Mouse (Mus musculus): ENCODE results near the gene Lrrc8b.

The Lrrc8b gene

GRCm38 (mm10) chr5:105418364-105418763, 2.8 kb downstream of the Lrrc8b start:
- intact Hi-C loops (cut with DNase I), result no loop called here

DNA sequence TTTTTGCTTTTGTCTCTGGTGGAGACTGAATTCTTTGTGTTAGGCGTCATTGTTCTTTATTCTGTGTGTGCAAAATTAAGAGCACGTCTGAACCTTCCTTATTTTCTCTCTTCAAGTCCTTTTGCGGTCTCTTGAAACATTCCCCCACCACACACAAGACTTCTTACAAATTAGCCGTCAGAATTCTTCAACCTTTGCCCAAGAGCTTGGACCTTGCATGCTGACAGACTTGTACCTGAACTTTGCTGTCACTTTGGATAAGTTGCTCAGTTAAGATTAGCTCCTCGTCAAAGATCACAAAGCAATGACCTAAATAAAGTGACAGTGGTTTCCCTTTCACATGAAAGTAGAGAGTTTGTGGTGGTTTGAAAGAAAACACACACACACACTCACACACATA, 3.3 kb downstream of the Lrrc8b start:
- intact Hi-C loops (cut with DNase I), result no loop called here

- intact Hi-C loops (cut with DNase I), result no loop called here
These were observed 10.0 kb downstream of the Lrrc8b start for GRCm38 (mm10) chr5:105425587-105425986.

DNA sequence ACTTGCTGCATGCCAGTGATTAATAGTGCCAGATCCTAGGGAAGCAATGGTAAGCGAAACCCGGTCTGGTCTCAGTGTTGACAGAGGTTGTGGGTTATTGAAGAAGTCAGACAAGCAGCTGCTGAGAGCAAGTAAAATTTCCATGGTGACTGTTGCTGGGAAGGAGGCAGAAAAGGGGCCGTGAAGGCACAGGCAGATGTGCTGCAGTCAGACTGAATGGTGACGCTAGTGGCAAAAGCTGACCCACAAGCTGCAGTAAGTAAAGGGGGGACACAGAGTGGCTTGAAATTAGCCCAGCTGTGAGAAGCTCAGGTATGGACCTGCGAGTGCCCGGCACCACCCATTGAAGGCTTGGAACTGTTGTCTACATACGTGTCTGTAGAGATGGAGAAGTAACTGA, 11.8 kb downstream of the Lrrc8b start:
- intact Hi-C loops (cut with DNase I), result no loop called here

- intact Hi-C loops (cut with DNase I), result no loop called here
These were observed 12.8 kb downstream of the Lrrc8b start for GRCm38 (mm10) chr5:105428265-105428974.

DNA sequence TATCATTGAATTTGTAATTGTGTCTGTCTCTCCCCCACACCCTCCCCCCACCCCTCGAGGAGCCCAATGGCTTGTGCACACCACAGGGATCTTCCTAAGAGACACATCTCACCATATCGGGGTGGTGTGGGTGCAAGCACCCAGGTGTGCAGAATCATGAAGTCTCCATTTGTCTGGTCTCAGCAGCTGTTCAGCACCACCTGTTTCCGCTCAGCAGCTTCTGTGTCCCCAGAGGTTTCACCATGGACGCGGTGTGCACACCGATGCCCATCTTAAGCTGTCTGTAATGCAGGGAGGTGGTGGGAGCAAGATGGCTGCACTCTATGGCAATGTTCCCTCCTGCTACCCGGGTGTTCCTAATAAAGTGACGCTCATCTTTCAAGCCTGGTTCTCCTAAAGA, 14.6 kb downstream of the Lrrc8b start:
- intact Hi-C loops (cut with DNase I), result no loop called here

GRCm38 (mm10) chr5:105439608-105440007, 24.0 kb downstream of the Lrrc8b start:
- intact Hi-C loops (cut with DNase I), result no loop called here

GRCm38 (mm10) chr5:105440992-105441535, 25.5 kb downstream of the Lrrc8b start:
- intact Hi-C loops (cut with DNase I), result no loop called here

DNA sequence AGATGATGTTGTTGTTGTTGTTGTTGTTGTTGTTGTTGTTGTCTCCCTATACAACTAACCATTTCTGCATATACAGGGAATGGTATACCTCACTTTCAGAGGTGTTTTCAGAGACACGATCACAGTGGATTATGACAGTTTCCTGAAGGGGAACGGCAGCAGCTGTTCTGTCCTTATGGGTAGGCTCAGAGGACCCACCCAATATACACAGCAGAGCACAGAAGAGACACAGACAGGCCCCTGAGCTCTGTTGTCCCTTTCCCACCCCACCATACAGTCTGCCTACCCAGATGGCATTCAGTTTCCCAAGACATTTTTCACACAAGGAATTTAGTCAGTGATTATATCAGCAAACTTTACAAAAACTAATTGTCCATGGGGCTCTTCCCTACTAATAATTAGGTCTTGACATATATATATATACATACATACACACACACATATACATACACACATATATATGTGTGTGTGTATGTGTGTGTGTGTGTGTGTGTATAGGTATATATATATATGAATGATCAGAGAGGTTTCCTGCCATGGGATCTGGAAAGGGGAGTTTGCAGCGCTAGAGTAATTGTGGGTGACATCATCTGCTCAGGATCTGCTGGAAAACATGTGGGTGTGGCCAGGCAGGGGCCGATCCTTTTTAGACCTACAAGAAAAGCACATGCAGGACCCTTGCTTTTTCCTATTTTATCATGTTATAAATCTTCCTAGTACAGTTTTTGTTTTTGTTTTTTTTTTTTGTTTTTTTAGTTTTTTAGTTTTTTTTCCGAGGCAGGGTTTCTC, 26.8 kb downstream of the Lrrc8b start:
- intact Hi-C loops (cut with DNase I), result no loop called here

- intact Hi-C loops (cut with DNase I), result no loop called here
These were observed 27.7 kb downstream of the Lrrc8b start for GRCm38 (mm10) chr5:105443057-105443815.

DNA sequence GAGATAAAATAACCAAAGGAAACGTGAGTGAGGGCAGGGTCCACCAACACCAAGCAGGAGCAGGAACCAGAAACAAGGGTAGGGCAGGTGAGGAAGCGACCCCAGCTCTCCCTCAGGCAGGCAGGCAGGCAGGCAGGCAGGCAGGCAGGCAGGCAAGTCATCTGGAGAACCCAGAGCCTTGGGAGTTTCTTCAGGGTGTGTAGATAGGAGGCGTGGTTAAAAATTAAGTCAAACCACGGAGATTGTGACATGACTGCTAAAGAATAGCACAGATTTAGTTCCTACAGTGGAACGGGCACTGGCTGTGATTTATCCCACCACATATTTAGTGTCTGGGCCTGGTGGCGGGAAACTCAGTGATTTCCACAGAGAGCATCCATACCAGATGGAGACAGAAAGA, 30.1 kb downstream of the Lrrc8b start:
- intact Hi-C loops (cut with DNase I), result no loop called here

- intact Hi-C loops (cut with DNase I), result no loop called here
These were observed 38.5 kb downstream of the Lrrc8b start for GRCm38 (mm10) chr5:105454105-105454504.

DNA sequence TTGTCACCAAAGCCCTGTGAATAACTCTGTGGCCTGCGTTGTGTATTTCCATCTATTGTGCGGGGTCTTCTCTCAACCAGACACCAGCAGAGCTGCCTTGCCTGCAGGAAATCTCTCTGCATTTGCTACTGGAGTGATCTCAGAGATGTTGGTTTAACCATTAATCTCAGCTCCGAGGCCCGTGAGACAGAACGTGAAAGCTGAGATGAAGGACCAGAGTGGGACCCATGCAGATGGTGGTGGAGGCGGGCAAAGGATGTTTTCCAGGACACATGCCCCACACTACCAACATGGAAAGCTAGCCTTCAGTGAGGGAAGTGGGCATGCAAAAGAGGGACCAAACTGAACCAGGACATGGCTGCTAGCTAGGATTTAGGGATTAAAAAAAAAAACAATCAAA, 43.5 kb downstream of the Lrrc8b start:
- intact Hi-C loops (cut with DNase I), result no loop called here

GRCm38 (mm10) chr5:105460551-105460950, 45.0 kb downstream of the Lrrc8b start:
- intact Hi-C loops (cut with DNase I), result no loop called here

GRCm38 (mm10) chr5:105461076-105461475, 45.5 kb downstream of the Lrrc8b start:
- intact Hi-C loops (cut with DNase I), result no loop called here

- intact Hi-C loops (cut with DNase I), result no loop called here
These were observed 49.1 kb downstream of the Lrrc8b start for GRCm38 (mm10) chr5:105464671-105465070.

GRCm38 (mm10) chr5:105465550-105465949, 50.0 kb downstream of the Lrrc8b start:
- intact Hi-C loops (cut with DNase I), result no loop called here

DNA sequence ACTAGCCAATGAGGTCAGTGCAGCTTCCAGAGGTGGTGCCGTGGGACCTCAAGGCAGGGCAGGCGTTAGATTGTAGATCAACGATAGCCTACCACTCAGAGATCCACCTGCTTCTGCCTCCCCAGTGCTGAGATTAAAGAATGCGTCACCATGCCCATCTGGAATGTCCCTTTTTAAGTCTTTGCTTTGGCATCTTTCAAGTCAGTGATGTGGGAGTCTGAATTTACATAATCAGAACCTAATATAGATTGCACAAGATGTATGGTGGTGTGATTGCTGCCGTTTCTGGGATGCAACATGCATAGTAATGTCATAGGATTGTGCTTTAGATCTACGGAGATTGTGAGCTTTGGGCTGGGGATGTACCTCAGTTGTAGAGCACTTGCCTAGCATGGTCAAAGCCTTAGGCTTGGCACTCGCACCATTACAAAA, 50.9 kb downstream of the Lrrc8b start:
- intact Hi-C loops (cut with DNase I), result no loop called here

DNA sequence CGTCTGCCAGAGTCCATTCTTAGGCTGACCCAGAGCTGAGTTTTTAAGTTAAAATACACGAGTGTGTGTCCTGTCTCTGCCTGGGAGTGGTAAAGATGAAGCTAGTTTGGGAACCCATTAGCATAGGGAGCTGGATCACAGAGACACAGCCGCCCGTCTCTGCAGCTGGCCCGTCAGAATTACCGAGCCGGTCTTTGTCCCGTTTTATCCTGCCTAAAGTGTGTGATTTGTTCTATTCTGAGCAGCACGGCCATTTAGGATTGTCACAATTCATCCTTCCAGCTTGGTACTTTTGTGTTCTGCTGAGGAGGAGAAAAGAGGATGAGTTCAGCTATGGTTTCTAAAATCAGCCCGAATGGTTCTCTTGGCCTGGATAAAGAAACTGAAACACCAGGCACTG, 51.7 kb downstream of the Lrrc8b start:
- intact Hi-C loops (cut with DNase I), result no loop called here

DNA sequence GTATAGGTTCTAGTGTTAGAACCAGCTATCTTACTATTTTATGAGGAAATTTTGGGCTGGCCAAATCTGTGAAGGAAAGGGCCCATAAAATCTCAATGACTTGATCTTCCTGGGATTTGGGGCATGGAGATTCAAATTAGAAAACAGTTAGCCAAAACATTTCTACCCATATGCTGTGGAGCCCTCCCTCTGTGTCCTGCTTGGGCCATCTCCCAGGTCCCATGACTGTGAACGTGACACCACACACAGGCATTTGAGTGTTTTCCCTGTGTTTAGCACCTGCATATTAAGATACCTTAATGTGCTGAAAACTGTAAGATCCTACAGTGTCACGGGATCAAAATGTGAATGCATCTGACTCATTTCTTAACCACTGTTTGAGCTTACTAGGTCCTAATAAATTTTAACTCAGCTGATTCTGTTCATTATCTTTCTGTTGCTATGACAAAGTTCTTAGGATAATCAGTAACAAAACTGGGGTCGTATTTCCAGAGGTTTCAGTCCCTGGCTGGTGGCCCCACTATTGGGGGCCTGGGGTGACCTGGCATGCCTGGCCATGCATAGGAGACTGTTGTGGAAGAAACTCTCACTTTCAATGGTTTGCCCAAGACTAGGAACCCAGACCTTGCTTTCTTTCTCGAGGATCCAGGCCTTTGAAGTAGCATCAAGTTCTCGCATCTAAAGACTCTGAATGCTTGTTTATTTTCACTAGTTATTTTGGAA, 57.6 kb downstream of the Lrrc8b start:
- intact Hi-C loops (cut with DNase I), result no loop called here

GRCm38 (mm10) chr5:105477527-105477926, 62.0 kb downstream of the Lrrc8b start:
- intact Hi-C loops (cut with DNase I), result no loop called here
